Mouse (Mus musculus) heart, postnatal 4 days (tissue): ENCODE results near the gene Aph1a. TPM values are rescaled to one million over a fixed set of nuclear protein-coding genes. Genes with fewer than 3 reads are reported as not detected.
"Not testable (repeated sequence)": the region's sequence is repeated elsewhere in the genome, so short reads cannot be mapped to it uniquely, and the experiment has no call there.

Experiments
- DNase-seq: peaks from one replicate; pipeline ENCODE4 v3.0.0; 2021
- total RNA-seq, 2 experiments: library from RNA; stranded (reverse); gene quantifications; 2 replicates each; pipeline ENCODE4 v1.2.3; 2021

Gene Aph1a
- total RNA-seq, 2 experiments from 2014 or later, result 150 to 162 TPM

- DNase-seq, result not testable (repeated sequence)
These were observed 29.7 kb downstream of the Aph1a start for GRCm38 (mm10) chr3:95923429-95923828.

- no peak for DNase-seq
These were observed 30.4 kb downstream of the Aph1a start for GRCm38 (mm10) chr3:95924185-95924584.

GRCm38 (mm10) chr3:95925087-95925486 is 31.3 kb downstream of the Aph1a start:
- DNase-seq, result no peak

- no peak for DNase-seq
These were observed 34.5 kb downstream of the Aph1a start for GRCm38 (mm10) chr3:95928261-95928657.

- peak; percentile 98 for DNase-seq
These were observed 35.1 kb downstream of the Aph1a start, which contains the start of gene Anp32e for GRCm38 (mm10) chr3:95928658-95929503. Anp32e (plus strand) TSS chr3:95929246.

- peak; percentile 74 for DNase-seq
These were observed 36.1 kb downstream of the Aph1a start for GRCm38 (mm10) chr3:95929581-95930470.

GRCm38 (mm10) chr3:95930471-95930789 is 36.7 kb downstream of the Aph1a start:
- DNase-seq, result no peak

- no peak for DNase-seq
These were observed 37.7 kb downstream of the Aph1a start for GRCm38 (mm10) chr3:95931471-95931870.

- DNase-seq, result no peak
These were observed 38.4 kb downstream of the Aph1a start for GRCm38 (mm10) chr3:95932157-95932556.

GRCm38 (mm10) chr3:95932566-95932965 is 38.8 kb downstream of the Aph1a start:
- no peak for DNase-seq

GRCm38 (mm10) chr3:95933111-95933750 is 39.5 kb downstream of the Aph1a start:
- no peak for DNase-seq

GRCm38 (mm10) chr3:95934448-95934847 is 40.7 kb downstream of the Aph1a start:
- no peak for DNase-seq

GRCm38 (mm10) chr3:95938217-95938616 is 44.4 kb downstream of the Aph1a start:
- DNase-seq, result no peak

- DNase-seq, result peak; percentile 40
These were observed 45.1 kb downstream of the Aph1a start for GRCm38 (mm10) chr3:95938835-95939234.

- no peak for DNase-seq
These were observed 49.0 kb downstream of the Aph1a start for GRCm38 (mm10) chr3:95942749-95943148.

GRCm38 (mm10) chr3:95943226-95943625 is 49.5 kb downstream of the Aph1a start:
- no peak for DNase-seq

GRCm38 (mm10) chr3:95944742-95945141 is 51.0 kb downstream of the Aph1a start:
- no peak for DNase-seq

GRCm38 (mm10) chr3:95945731-95946240 is 52.0 kb downstream of the Aph1a start:
- no peak for DNase-seq
